Mouse (Mus musculus): ENCODE results near the gene Rdh11.

DNA sequence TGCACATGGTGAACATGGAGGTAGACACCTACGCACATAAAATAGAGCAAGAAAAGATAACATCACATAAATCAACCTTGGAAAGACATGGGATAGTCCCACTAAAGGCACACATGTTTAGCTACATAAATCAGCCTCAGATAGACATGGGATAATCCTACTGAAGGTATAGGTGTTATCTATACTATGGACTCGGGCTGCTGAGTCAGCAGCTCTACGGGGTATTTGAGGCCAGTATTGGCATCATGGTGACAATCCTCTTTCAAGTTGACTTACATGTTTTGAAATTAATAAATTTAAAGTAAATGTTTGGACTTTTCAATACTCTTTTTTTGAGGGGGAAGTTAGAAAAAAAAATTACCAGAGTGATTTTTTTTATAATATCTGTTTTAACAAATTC lies 29.2 kb downstream of the Rdh11 start:
- TF ChIP-seq CTCF (IDR thresholded peaks at IDR 0.05; ENCODE audit: low read depth), result no peak
- TF ChIP-seq EP300 (IDR thresholded peaks at IDR 0.05; ENCODE audit: low read depth), result no peak

Data from liver, postnatal 0 days (tissue).